Mouse (Mus musculus) C2C12 (cell line): Measurements from ENCODE around the gene Rmnd5a. TPM values are rescaled to one million over a fixed set of nuclear protein-coding genes. Genes with fewer than 3 reads are reported as not detected.

Experiments
- H3K27me3 ChIP-seq: one replicate; pipeline ENCODE4 v1.6.1; 2011; ENCODE audit not compliant: control insufficient read depth, insufficient read depth, insufficient read length
- H3K36me3 ChIP-seq: one replicate; pipeline ENCODE4 v1.6.1; 2011; ENCODE audit not compliant: control insufficient read depth, insufficient read depth
- H3K4me3 ChIP-seq: one replicate; pipeline ENCODE4 v1.5.1; 2011; ENCODE audit warnings: mild to moderate bottlenecking, control low read depth; ENCODE audit not compliant: poor library complexity, insufficient read depth, severe bottlenecking
- H3K79me2 ChIP-seq: one replicate; pipeline ENCODE4 v1.6.1; 2011; ENCODE audit not compliant: control insufficient read depth, insufficient read depth
- H3K79me3 ChIP-seq: one replicate; pipeline ENCODE4 v1.6.1; 2011; ENCODE audit warnings: low read depth, control low read depth
- H3ac ChIP-seq: one replicate; pipeline ENCODE3; 2011; ENCODE audit warnings: low read depth; ENCODE audit not compliant: control insufficient read depth, insufficient read length
- CEBPB ChIP-seq: IDR thresholded peaks from one replicate; pipeline ENCODE4 v1.6.1; 2011; ENCODE audit warnings: low read depth, mild to moderate bottlenecking, control low read depth, moderate library complexity
- CTCF ChIP-seq: IDR thresholded peaks from one replicate; pipeline ENCODE4 v1.5.1; 2011; ENCODE audit not compliant: control insufficient read depth, insufficient read depth, insufficient read length
- FOSL1 ChIP-seq: IDR thresholded peaks from one replicate; pipeline ENCODE4 v1.8.0; 2011; ENCODE audit warnings: mild to moderate bottlenecking, low read length; ENCODE audit not compliant: poor library complexity, insufficient read depth, severe bottlenecking
- MAX ChIP-seq: IDR thresholded peaks from one replicate; pipeline ENCODE4 v1.6.1; 2011; ENCODE audit warnings: mild to moderate bottlenecking, control low read depth
- MYOD1 ChIP-seq: IDR thresholded peaks from one replicate; pipeline ENCODE4 v1.6.1; 2011; ENCODE audit warnings: low read depth; ENCODE audit not compliant: control insufficient read depth, insufficient read length
- MYOG ChIP-seq: IDR thresholded peaks from one replicate; pipeline ENCODE4 v1.6.1; 2011; ENCODE audit not compliant: control insufficient read depth, insufficient read length; ENCODE audit errors: extremely low read depth
- USF1 ChIP-seq: IDR thresholded peaks from one replicate; pipeline ENCODE4 v1.6.1; 2011; ENCODE audit warnings: low read depth, mild to moderate bottlenecking, control low read depth, moderate library complexity
- long read RNA-seq, 2 experiments: library from polyadenylated mRNA; unstranded; transcript quantifications; one replicate each; pipeline ENCODE4 v2.0.0; 2019 to 2020
- polyA plus RNA-seq: library from polyadenylated mRNA; unstranded; fragments of >200 nt; fragmentation: generic; extraction: Trizol; gene quantifications from one replicate; pipeline ENCODE4 v1.2.1, GENCODE M21; 2012; ENCODE audit warnings: missing spikeins

Rmnd5a gene
- 4.0 TPM for polyA plus RNA-seq
- long read RNA-seq, experiment 1, partial matches to known transcripts = 0 of 3 reads
- long read RNA-seq, experiment 1, other reads (novel, unspliced or antisense) = 3 of 3 reads
- long read RNA-seq, experiment 2, partial matches to known transcripts = 0 of 1 reads
- long read RNA-seq, experiment 2, other reads (novel, unspliced or antisense) = 1 of 1 reads

DNA sequence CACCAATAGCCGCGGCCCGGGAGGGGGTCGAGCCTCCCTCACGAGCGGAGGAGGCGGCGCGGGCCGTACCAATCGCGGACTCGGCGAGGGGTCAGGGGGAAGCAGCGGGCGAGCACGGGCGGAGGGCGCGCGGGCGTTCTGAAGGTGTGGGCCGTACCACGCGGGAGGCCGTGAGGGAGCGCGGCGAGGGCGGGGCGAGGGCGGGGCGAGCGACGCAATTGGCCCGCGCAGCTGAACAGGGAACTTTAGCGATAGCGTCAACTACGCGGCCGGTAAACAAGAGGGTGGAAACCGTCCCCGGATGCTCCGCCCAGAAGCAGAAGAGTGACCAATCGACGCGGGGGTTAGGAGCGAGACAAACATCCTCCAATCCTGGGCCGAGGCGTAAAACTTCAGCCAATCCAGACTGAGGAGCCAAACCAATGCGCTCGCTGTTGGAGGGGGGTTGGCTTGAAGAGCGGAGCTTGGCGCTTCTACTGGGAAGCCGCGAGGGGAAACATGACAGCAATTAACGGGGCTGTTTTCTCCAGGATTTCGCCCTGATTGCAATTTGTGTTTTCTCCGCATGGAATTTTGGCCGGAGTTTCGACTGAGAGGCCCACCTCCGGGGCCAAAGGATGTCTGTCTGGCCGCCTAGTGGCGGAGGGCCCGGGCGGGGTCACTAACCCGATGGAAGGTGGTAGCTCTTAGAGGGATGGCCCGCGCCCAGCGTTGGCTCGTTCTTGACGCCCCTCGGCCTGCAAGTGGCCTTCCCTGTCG is at the start of gene Rmnd5a:
TSS of gene Rmnd5a (minus strand) at position 146 of the 759 bp plus-strand sequence.
- TF ChIP-seq FOSL1 (no peak), CTCF (peak; percentile 43)
- Histone ChIP-seq H3K27me3 (no peaks in the 10 kb centered on the region), H3K36me3 (no peaks in the 10 kb centered on the region), H3K79me3 (peaks cover 2% of the 10 kb centered on the region), H3ac (peak within 1 kb of the TSS; percentile 94), H3K4me3 (peak within 1 kb of the TSS; percentile 80), H3K79me2 (peaks cover 21% of the 10 kb centered on the region)

DNA sequence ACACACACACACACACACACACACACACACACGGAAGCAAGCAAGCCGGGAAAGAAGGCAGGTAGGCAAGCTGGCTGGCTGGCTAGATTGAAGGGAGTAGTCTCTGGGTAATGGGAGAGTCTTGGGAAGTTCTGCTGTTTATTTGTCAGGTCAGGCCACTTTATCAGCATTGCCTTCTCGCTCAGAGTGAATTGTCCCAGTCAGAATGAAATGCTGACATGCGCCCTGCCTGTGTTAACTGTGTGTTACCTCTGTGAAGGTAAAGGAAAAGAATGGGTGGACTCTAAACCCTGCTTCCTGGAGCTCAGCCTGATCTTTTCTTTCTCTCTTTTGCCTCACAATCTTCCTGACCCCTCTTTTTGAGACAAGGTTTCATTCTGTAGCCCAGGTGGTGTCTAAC is 47.5 kb upstream of the Rmnd5a start:
- Histone ChIP-seq H3K4me3 (no peak overlapping the region), H3K79me3 (no peaks in the 10 kb centered on the region), H3K27me3 (peaks cover 9% of the 10 kb centered on the region), H3K79me2 (no peaks in the 10 kb centered on the region), H3K36me3 (no peaks in the 10 kb centered on the region), H3ac (no peak overlapping the region)
- TF ChIP-seq MYOG (no peak), MAX (no peak), FOSL1 (no peak)

DNA sequence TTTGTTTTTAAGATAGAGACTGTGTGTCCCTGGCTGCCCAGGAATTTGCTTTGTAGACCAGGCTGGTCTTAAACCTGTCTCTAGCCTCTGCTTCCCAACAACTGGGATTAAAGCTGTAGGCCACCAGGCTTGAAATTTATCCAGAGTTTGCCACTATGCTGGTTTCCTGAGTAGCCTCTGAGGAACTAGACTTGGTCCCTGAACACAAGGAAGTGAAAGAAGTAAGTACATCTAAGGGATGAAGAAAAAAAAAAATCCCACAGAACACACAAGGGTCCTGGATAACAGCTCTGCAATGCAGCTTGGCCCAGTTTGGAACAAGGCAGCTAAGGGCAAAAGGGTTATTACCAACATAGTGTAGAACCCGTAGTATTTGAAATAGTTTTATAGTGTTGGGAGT is 46.4 kb upstream of the Rmnd5a start:
- Histone ChIP-seq H3K27me3 (peaks cover 9% of the 10 kb centered on the region), H3ac (no peak overlapping the region), H3K79me3 (no peaks in the 10 kb centered on the region), H3K36me3 (no peaks in the 10 kb centered on the region), H3K4me3 (no peak overlapping the region), H3K79me2 (no peaks in the 10 kb centered on the region)
- TF ChIP-seq USF1 (no peak), MYOG (no peak), CEBPB (no peak), MAX (no peak), FOSL1 (no peak), CTCF (no peak), MYOD1 (no peak)

DNA sequence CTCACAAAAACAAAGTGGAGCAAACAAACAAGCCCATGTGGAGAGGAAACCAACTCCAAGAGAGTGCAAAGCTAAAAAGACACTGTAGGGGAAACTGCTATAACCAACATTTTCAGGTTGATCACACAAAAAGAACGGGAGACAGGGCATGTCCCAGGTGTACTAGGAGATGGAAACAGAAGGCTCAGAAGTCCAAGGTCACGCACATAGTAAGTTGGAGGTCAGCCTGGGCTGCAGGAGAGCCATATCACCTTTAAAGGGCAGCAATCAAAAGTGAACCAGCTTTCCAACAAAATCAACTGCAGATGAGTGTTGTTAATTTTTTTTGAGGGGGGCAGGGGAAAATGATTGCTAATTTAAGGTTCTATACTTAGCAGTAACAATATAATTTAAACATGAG is 45.8 kb upstream of the Rmnd5a start:
- Histone ChIP-seq H3K4me3 (no peak overlapping the region), H3K79me3 (no peaks in the 10 kb centered on the region), H3ac (no peak overlapping the region), H3K36me3 (no peaks in the 10 kb centered on the region), H3K79me2 (no peaks in the 10 kb centered on the region), H3K27me3 (peaks cover 9% of the 10 kb centered on the region)
- no peak for TF ChIP-seq MYOG
- TF ChIP-seq MYOD1 = no peak
- TF ChIP-seq USF1 = no peak
- no peak for TF ChIP-seq MAX
- TF ChIP-seq CTCF = no peak
- TF ChIP-seq FOSL1 = no peak
- TF ChIP-seq CEBPB = no peak

DNA sequence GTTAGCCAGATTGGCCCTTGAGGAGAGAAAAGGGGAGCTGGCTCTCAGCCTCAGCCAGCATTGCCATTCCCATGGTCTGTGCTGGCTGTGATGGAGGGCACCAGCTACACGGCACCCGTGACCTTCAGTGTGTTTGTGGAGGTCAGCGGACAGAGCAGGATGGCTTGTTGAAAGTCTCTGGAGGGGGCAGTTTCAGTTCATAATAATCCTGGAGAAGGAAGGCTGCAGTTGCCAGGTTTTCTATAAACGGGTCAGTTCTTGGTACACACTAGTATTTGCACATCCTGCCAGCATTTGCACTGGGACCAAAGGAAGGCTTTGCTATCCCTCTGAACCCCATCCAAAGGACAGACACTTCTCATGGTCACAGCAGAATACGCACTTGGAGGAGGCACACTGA is 44.8 kb upstream of the Rmnd5a start:
- no peaks in the 10 kb centered on the region for H3K36me3 ChIP-seq
- H3K27me3 ChIP-seq = peaks cover 9% of the 10 kb centered on the region
- no peak overlapping the region for H3ac ChIP-seq
- H3K79me3 ChIP-seq = no peaks in the 10 kb centered on the region
- TF ChIP-seq MYOG = no peak
- no peak for TF ChIP-seq USF1
- TF ChIP-seq MAX = no peak
- TF ChIP-seq MYOD1 = no peak
- no peak for TF ChIP-seq FOSL1
- TF ChIP-seq CEBPB = no peak
- H3K79me2 ChIP-seq = no peaks in the 10 kb centered on the region
- no peak overlapping the region for H3K4me3 ChIP-seq

DNA sequence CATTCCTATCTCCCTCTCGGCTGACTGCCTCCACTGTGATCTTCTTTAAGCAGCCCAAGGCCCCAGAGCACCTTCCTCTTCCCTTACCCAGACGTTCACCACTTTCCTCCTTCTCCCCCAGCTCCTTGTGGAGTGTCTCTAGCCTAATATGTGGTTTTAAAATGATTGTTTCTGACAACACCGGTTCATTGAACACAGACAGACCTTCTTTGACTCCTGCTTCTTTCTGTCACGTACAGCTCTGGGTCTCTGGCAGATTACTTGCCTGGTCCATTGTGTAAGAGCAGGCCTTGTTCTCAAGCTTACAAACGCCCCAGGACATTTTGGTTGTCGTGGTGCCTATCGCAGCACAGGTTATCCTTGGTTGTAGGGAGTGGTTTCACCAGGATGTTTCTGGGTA is 40.7 kb upstream of the Rmnd5a start:
- Histone ChIP-seq H3K4me3 (no peak overlapping the region), H3K27me3 (peaks cover 7% of the 10 kb centered on the region), H3K79me3 (no peaks in the 10 kb centered on the region), H3K79me2 (no peaks in the 10 kb centered on the region), H3ac (no peak overlapping the region), H3K36me3 (no peaks in the 10 kb centered on the region)
- TF ChIP-seq USF1 (no peak), MAX (no peak), MYOG (no peak), FOSL1 (no peak), MYOD1 (no peak)
